Mouse (Mus musculus): ENCODE measurements around the gene Hectd4. TPM values are rescaled to one million over a fixed set of nuclear protein-coding genes. Genes with fewer than 3 reads are reported as not detected.
"Not testable (repeated sequence)": the region's sequence is repeated elsewhere in the genome, so short reads cannot be mapped to it uniquely, and the experiment has no call there.

Hectd4 gene
- polyA plus RNA-seq, 1 experiment from 2014 or later: 20.1 TPM

DNA sequence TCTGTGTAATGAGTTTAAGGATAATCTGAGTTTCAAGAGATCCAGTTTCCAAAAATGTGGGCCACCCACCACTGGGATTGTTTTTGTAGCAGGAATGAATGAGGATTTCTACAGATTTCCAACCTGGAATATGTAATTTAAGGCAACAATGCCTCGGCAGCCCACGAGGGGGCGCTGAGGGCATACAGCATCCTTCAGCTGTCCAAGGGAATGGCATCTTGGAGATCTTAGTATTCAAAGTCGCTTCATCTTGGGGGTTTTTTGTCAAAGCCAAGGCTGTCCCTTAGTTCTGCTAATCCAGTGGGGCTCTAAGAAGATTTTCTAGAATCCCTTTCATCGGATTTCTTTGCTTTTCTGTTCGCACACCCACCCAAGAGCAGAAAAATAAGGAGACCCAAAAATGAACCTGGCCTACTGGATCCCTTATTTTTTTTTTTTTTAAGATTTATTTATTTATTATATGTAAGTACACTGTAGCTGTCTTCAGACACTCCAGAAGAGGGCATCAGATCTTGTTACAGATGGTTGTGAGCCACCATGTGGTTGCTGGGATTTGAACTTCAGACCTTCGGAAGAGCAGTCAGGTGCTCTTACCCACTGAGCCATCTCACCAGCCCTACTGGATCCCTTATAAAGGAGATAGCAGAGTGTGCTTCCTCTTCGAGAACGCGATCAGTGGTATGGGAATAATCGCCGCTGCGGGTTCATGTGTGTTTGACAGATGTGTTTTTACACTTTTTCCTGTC is 4.5 kb upstream of the Hectd4 start:
- no peaks in the 10 kb centered on the region for H3K9me3 ChIP-seq (ENCODE audit: control insufficient read depth, low read length)
- 49% methylated on average over 13 of the region's 13 CpGs for WGBS
- H3K27me3 ChIP-seq (replicated peaks; ENCODE audit: control insufficient read depth, insufficient read depth, low read length): no peaks in the 10 kb centered on the region
- no peak overlapping the region for H3K9ac ChIP-seq (replicated peaks; ENCODE audit: low read depth, low read length)
- H3K4me1 ChIP-seq (replicated peaks; ENCODE audit: control insufficient read depth, insufficient read depth, low read length): peaks cover 4% of the 10 kb centered on the region; the same call in 1 of the 2 replicates
- ATAC-seq: no peak
- H3K4me2 ChIP-seq (ENCODE audit: low read length): no peak overlapping the region
- peaks cover 11% of the 10 kb centered on the region for H3K36me3 ChIP-seq (ENCODE audit: control insufficient read depth, insufficient read depth)
- no peak overlapping the region for H3K27ac ChIP-seq (ENCODE audit: low read length)
- no peak overlapping the region for H3K4me3 ChIP-seq (replicated peaks; ENCODE audit: low read length)

DNA sequence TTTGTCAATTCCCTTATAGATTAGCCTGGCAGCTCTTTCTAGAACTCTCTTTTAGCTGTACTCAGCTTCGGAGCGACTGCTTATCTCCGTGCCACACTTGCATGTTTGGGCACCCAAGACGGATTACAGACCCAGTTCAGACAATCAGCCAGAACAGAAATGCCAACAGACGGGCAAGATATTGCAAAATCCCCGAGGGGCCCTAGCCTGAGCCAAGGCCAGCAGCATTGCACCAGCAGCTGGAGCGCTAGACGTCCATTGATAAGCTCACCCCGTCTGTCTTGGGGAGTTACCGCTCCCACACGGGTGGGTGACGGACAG is 3.9 kb upstream of the Hectd4 start:
- ATAC-seq: no peak
- 69% methylated on average over 12 of the region's 12 CpGs for WGBS
- Histone ChIP-seq H3K4me1 (replicated peaks; ENCODE audit: control insufficient read depth, insufficient read depth, low read length) (peaks cover 4% of the 10 kb centered on the region; the same call in 1 of the 2 replicates), H3K27ac (ENCODE audit: low read length) (no peak overlapping the region), H3K4me3 (replicated peaks; ENCODE audit: low read length) (no peak overlapping the region), H3K9me3 (ENCODE audit: control insufficient read depth, low read length) (no peaks in the 10 kb centered on the region), H3K36me3 (ENCODE audit: control insufficient read depth, insufficient read depth) (peaks cover 11% of the 10 kb centered on the region), H3K9ac (replicated peaks; ENCODE audit: low read depth, low read length) (no peak overlapping the region), H3K27me3 (replicated peaks; ENCODE audit: control insufficient read depth, insufficient read depth, low read length) (no peaks in the 10 kb centered on the region), H3K4me2 (ENCODE audit: low read length) (no peak overlapping the region)

DNA sequence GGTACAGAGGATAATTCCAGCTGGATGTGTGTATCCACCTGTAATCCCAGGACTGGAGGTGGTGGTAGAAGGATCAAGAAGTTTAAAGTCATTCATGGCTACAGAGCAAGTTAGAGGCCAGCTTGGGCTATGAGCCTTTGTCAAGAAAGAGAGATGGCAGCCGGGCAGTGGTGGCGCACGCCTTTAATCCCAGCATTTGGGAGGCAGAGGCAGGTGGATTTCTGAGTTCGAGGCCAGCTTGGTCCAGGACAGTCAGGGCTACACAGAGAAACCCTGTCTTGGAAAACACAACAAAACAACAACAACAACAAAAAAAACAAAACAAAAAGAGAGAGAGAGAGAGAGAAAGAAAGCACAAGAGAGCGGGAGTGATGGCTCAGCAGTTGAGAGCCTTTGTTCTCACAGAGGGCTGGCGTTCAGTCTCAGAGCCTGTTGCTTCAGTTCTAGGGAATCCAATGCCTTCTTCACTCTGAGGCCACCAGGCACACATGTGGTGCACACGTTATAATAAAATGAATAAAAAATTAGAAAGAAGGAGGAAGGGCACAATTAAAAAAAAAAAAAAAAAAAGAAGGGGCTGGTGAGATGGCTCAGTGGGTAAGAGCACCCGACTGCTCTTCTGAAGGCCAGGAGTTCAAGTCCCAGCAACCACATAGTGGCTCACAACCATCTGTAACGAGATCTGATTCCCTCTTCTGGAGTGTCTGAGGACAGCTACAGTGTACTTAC is 3.3 kb upstream of the Hectd4 start:
- H3K27me3 ChIP-seq (replicated peaks; ENCODE audit: control insufficient read depth, insufficient read depth, low read length); ATAC-seq; H3K4me3 ChIP-seq (replicated peaks; ENCODE audit: low read length); H3K9me3 ChIP-seq (ENCODE audit: control insufficient read depth, low read length); H3K9ac ChIP-seq (replicated peaks; ENCODE audit: low read depth, low read length); H3K4me1 ChIP-seq (replicated peaks; ENCODE audit: control insufficient read depth, insufficient read depth, low read length); H3K4me2 ChIP-seq (ENCODE audit: low read length); H3K27ac ChIP-seq (ENCODE audit: low read length): not testable (repeated sequence)
- peaks cover 11% of the 10 kb centered on the region for H3K36me3 ChIP-seq (ENCODE audit: control insufficient read depth, insufficient read depth)
- 86% methylated on average over 9 of the region's 9 CpGs for WGBS

DNA sequence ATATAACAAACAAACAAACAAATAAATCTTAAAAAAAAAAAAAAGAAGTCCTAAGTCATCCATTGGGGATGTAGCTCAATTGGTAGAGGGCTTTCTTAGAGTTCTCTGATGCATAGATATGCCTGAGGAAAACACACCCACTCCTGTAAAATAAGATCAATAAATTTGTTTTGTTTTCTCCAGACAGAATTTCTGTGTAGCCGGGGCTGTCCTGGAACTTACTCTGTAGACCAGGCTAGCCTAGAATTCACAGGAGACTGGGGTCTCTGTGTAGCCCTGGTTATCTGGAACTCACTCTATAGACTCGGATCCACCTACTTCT is 2.7 kb upstream of the Hectd4 start:
- no peak for ATAC-seq
- Histone ChIP-seq H3K4me1 (replicated peaks; ENCODE audit: control insufficient read depth, insufficient read depth, low read length) (peaks cover 10% of the 10 kb centered on the region), H3K9me3 (ENCODE audit: control insufficient read depth, low read length) (no peaks in the 10 kb centered on the region), H3K4me2 (ENCODE audit: low read length) (no peak overlapping the region), H3K9ac (replicated peaks; ENCODE audit: low read depth, low read length) (no peak overlapping the region), H3K4me3 (replicated peaks; ENCODE audit: low read length) (no peak overlapping the region), H3K36me3 (ENCODE audit: control insufficient read depth, insufficient read depth) (peaks cover 5% of the 10 kb centered on the region), H3K27me3 (replicated peaks; ENCODE audit: control insufficient read depth, insufficient read depth, low read length) (no peaks in the 10 kb centered on the region), H3K27ac (ENCODE audit: low read length) (no peak overlapping the region)
- 88% methylated on average over 2 of the region's 2 CpGs for WGBS

DNA sequence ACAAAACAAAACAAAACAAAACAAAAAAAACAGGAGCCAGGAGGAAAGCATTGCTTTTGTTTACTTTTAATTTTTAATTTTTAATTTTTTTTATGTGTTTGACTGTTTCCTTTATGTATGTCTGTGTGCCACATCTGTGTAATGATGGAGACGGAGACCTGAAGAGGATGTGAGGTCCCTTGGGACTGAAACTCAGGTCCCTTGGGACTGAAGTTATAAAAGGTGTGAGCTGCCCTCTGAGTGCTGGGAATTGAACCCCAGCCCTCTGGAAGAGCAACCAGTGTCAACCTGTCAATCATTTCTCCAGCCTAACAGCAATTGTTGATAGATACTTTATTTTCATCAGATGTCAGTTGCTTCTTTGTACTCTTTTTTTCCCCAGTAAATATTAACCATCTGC is 829 bp upstream of the Hectd4 start:
- ATAC-seq: no peak
- H3K9me3 ChIP-seq (ENCODE audit: control insufficient read depth, low read length): no peaks in the 10 kb centered on the region
- 100% methylated on average over 1 of the region's 1 CpGs for WGBS
- H3K4me2 ChIP-seq (ENCODE audit: low read length): no peak overlapping the region
- no peak overlapping the region for H3K4me3 ChIP-seq (replicated peaks; ENCODE audit: low read length)
- H3K9ac ChIP-seq (replicated peaks; ENCODE audit: low read depth, low read length): no peak overlapping the region
- no peaks in the 10 kb centered on the region for H3K36me3 ChIP-seq (ENCODE audit: control insufficient read depth, insufficient read depth)
- H3K27me3 ChIP-seq (replicated peaks; ENCODE audit: control insufficient read depth, insufficient read depth, low read length): no peaks in the 10 kb centered on the region
- no peak overlapping the region for H3K27ac ChIP-seq (ENCODE audit: low read length)
- peaks cover 16% of the 10 kb centered on the region for H3K4me1 ChIP-seq (replicated peaks; ENCODE audit: control insufficient read depth, insufficient read depth, low read length)

DNA sequence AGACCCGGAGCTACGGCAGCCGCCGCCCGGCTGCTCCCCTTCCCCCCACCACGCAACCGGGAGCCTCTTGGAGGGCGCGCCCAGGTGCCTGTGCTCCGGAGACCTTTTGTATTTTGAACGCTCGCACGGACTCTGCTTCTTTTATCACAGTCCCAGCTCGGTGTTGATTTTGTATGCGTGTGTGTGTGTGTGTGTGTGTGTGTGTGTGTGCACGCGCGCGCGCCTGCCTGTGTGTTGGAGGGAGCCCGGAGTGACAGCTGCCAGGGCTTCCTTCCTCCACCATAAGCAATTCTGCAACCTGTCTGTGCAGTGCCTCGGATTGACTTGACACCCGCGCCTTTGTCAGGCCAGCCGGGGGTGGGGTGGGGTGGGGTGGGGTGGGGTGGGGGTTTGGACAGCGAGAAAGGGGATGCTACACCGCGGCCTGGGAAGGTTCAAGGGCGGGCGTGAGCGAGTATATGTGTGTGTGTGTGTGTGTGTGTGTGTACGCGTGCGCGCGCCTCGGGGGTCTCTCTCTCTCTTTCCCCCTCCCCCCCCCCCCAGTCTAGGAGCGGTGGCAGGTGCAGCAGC is 798 bp downstream of the Hectd4 start:
- Histone ChIP-seq H3K9me3 (ENCODE audit: control insufficient read depth, low read length) (no peaks in the 10 kb centered on the region), H3K9ac (replicated peaks; ENCODE audit: low read depth, low read length) (peak overlapping the region; percentile 93), H3K36me3 (ENCODE audit: control insufficient read depth, insufficient read depth) (no peaks in the 10 kb centered on the region), H3K27ac (ENCODE audit: low read length) (peak overlapping the region; percentile 94), H3K4me2 (ENCODE audit: low read length) (peak overlapping the region; percentile 86), H3K4me3 (replicated peaks; ENCODE audit: low read length) (peak overlapping the region; percentile 85), H3K27me3 (replicated peaks; ENCODE audit: control insufficient read depth, insufficient read depth, low read length) (no peaks in the 10 kb centered on the region), H3K4me1 (replicated peaks; ENCODE audit: control insufficient read depth, insufficient read depth, low read length) (peaks cover 16% of the 10 kb centered on the region)
- under 1% methylated on average over 27 of the region's 38 CpGs for WGBS
- peak; percentile 52 for ATAC-seq

DNA sequence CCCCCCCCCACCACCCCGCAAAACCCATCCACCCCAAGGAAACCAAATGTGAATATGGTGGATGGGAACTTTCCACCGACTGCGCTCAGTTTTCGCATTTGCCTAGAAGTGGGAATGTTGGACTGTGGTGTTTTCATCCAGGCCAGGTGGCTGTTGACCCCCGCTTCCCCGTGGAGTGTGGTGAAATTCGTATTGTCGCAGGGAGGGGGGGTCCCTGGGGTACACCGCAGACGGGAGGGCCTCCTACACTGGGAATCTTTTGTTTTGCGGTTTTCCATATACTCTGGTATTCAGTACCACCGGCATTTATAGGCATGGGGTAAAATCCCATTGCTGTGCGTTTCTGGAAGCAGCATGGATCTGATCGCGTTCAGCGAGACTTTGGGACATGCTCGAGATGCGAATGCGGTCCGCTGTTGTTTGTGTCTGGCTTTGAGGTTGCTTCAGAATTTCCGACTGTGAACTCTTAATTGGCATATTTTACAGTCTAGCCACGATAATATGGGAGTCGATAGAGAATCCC is 1.4 kb downstream of the Hectd4 start:
- peak overlapping the region; percentile 86 for H3K4me2 ChIP-seq (ENCODE audit: low read length)
- H3K9me3 ChIP-seq (ENCODE audit: control insufficient read depth, low read length): no peaks in the 10 kb centered on the region
- ATAC-seq: peak; percentile 7
- WGBS: 3% methylated on average over 23 of the region's 23 CpGs
- peak overlapping the region; percentile 85 for H3K4me3 ChIP-seq (replicated peaks; ENCODE audit: low read length)
- H3K36me3 ChIP-seq (ENCODE audit: control insufficient read depth, insufficient read depth): no peaks in the 10 kb centered on the region
- H3K4me1 ChIP-seq (replicated peaks; ENCODE audit: control insufficient read depth, insufficient read depth, low read length): peaks cover 19% of the 10 kb centered on the region
- no peaks in the 10 kb centered on the region for H3K27me3 ChIP-seq (replicated peaks; ENCODE audit: control insufficient read depth, insufficient read depth, low read length)
- peak overlapping the region; percentile 93 for H3K9ac ChIP-seq (replicated peaks; ENCODE audit: low read depth, low read length)
- peak overlapping the region; percentile 94 for H3K27ac ChIP-seq (ENCODE audit: low read length)

DNA sequence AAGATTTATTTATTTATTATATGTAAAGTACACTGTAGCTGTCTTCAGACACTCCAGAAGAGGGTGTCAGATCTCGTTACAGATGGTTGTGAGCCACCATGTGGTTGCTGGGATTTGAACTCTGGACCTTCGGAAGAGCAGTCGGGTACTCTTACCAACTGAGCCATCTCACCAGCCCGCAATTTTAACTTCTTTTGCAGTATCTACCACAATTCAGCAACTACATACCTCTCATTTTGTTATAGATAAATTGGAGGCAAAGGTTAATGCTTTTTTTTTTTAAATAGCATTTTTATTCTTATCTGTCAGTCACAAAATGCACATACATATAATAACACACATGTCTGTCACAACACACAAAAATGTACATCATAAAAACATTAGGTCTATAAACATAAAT is 4.0 kb downstream of the Hectd4 start:
- 92% methylated on average over 3 of the region's 4 CpGs for WGBS
- not testable (repeated sequence) for ATAC-seq

DNA sequence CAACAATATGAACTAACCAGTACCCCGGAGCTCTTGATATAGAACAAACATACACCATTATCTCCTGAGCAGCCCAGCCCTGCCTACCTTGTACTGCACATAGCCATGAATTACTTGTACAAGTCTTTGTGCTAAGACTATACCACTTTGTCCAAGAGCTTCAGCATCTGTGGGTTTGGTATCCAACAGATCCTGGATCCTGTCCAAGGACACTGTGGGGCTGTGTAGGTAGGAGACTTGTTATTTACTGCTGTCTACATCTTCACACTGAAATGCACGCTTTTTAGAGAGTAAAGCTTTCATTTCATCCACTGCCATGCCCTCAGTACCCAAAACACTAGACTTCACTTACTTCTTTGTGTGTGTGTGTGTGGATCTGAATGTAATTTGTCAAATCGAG is 4.8 kb downstream of the Hectd4 start:
- Histone ChIP-seq H3K4me3 (replicated peaks; ENCODE audit: low read length) (no peak overlapping the region), H3K27me3 (replicated peaks; ENCODE audit: control insufficient read depth, insufficient read depth, low read length) (no peaks in the 10 kb centered on the region), H3K27ac (ENCODE audit: low read length) (no peak overlapping the region), H3K9ac (replicated peaks; ENCODE audit: low read depth, low read length) (no peak overlapping the region), H3K36me3 (ENCODE audit: control insufficient read depth, insufficient read depth) (no peaks in the 10 kb centered on the region), H3K4me1 (replicated peaks; ENCODE audit: control insufficient read depth, insufficient read depth, low read length) (peaks cover 16% of the 10 kb centered on the region), H3K9me3 (ENCODE audit: control insufficient read depth, low read length) (no peaks in the 10 kb centered on the region), H3K4me2 (ENCODE audit: low read length) (no peak overlapping the region)
- no peak for ATAC-seq
- WGBS: 70% methylated on average over 3 of the region's 3 CpGs

More for the DNA sequence above, 4.0 kb downstream of the Hectd4 start:
- not testable (repeated sequence) for H3K9ac ChIP-seq (replicated peaks; ENCODE audit: low read depth, low read length); H3K27ac ChIP-seq (ENCODE audit: low read length); H3K36me3 ChIP-seq (ENCODE audit: control insufficient read depth, insufficient read depth); H3K4me3 ChIP-seq (replicated peaks; ENCODE audit: low read length); H3K4me2 ChIP-seq (ENCODE audit: low read length); H3K9me3 ChIP-seq (ENCODE audit: control insufficient read depth, low read length); H3K27me3 ChIP-seq (replicated peaks; ENCODE audit: control insufficient read depth, insufficient read depth, low read length)
- peaks cover 19% of the 10 kb centered on the region for H3K4me1 ChIP-seq (replicated peaks; ENCODE audit: control insufficient read depth, insufficient read depth, low read length)
